Mouse (Mus musculus) 416B (cell line): ENCODE measurements at regions not wholly inside any gene's neighbourhood (a gene's known extent, or its start where the extent isn't known, plus 50 kb on each side); places are given as distances from the start of the nearest gene placed in this dataset.

Experiments
- DNase-seq: peaks from one replicate; pipeline ENCODE4 v3.0.0; 2011; ENCODE audit warnings: low read depth

GRCm38 (mm10) chr5:4248422-4248821 lies 56.3 kb downstream of the Mterf1b start:
- no peak for DNase-seq

GRCm38 (mm10) chr5:4254280-4254679 lies 62.1 kb downstream of the Mterf1b start:
- DNase-seq, result peak; percentile 26

DNA sequence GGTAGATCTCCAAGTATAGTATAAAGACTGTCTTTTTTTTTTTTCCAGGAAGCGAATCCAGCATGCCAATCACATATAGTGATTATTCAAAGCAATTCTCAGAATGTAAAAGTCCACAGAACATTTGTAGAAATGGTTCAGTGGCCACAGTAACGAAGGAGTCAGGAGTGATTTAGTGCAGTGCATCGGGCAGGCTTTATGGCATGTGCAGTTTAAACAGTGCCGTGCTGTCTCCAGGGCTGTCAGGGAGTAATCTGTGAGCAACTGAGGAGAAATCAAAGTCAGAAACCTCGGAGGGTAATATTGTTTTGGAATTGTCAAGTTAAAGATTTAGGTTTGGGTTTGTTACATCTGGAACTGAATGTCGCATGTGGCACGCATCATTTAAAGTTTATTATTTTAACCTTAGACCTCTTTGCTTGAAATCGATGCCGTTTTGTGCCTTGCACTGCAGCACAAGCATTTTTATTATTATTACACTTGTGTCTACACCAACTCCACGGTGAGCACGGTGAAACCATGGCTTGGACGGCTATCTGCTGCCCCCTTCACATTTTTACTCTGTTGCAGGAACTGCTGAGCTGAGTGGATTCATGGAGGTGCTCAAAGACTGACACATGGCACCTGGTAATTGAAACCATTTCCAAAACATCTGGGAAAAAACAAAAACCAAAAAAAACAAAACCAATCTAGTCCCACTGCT lies 65.0 kb downstream of the Mterf1b start:
- DNase-seq, result no peak

GRCm38 (mm10) chr5:4259260-4259659 lies 67.1 kb downstream of the Mterf1b start:
- DNase-seq, result no peak

- DNase-seq, result no peak
These were observed 70.5 kb downstream of the Mterf1b start for GRCm38 (mm10) chr5:4262666-4263065.

DNA sequence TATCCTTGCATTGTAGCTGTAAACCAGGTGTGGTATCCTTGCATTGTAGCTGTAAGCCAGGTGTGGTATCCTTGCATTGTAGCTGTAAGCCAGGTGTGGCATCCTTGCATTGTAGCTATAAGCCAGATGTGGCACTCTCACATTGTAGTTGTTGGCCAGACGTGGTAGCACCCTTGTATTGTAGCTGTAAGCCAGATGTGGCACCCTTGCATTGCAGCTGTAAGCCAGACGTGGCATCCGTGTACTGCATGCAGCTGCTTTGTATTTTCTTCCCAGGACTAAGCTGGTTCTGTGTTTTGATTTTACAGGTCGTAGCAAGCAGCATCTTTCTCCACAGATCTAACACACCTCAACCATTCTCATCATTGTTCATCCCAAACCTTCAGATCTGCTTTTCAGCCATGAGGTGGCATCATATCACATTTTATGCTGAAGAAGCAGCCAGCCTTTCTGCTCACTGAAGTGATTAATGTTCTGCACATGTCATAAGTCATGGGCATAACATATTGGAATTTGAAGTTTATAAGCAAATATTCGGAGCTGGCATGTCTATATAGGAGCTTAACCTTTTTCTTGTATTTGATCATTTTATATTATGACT lies 71.5 kb downstream of the Mterf1b start:
- DNase-seq, result peak; percentile 42

- no peak for DNase-seq
These were observed 75.5 kb downstream of the Mterf1b start for GRCm38 (mm10) chr5:4267717-4268116.

GRCm38 (mm10) chr5:4273001-4273400 lies 80.8 kb downstream of the Mterf1b start:
- no peak for DNase-seq

GRCm38 (mm10) chr5:4303616-4304015 lies 111.4 kb downstream of the Mterf1b start:
- no peak for DNase-seq

GRCm38 (mm10) chr5:4304201-4304600 lies 112.0 kb downstream of the Mterf1b start:
- no peak for DNase-seq

GRCm38 (mm10) chr5:4308514-4308913 lies 116.3 kb downstream of the Mterf1b start:
- no peak for DNase-seq

GRCm38 (mm10) chr5:4311169-4311568 lies 119.0 kb downstream of the Mterf1b start:
- DNase-seq, result no peak

- no peak for DNase-seq
These were observed 119.4 kb downstream of the Mterf1b start for GRCm38 (mm10) chr5:4311599-4311998.

GRCm38 (mm10) chr5:4312675-4313074 lies 120.5 kb downstream of the Mterf1b start:
- no peak for DNase-seq

- DNase-seq, result no peak
These were observed 130.6 kb downstream of the Mterf1b start for GRCm38 (mm10) chr5:4322634-4323386.

GRCm38 (mm10) chr5:4323387-4323704 lies 131.2 kb downstream of the Mterf1b start:
- peak; percentile 6 for DNase-seq

- DNase-seq, result no peak
These were observed 133.6 kb downstream of the Mterf1b start for GRCm38 (mm10) chr5:4325813-4326212.

DNA sequence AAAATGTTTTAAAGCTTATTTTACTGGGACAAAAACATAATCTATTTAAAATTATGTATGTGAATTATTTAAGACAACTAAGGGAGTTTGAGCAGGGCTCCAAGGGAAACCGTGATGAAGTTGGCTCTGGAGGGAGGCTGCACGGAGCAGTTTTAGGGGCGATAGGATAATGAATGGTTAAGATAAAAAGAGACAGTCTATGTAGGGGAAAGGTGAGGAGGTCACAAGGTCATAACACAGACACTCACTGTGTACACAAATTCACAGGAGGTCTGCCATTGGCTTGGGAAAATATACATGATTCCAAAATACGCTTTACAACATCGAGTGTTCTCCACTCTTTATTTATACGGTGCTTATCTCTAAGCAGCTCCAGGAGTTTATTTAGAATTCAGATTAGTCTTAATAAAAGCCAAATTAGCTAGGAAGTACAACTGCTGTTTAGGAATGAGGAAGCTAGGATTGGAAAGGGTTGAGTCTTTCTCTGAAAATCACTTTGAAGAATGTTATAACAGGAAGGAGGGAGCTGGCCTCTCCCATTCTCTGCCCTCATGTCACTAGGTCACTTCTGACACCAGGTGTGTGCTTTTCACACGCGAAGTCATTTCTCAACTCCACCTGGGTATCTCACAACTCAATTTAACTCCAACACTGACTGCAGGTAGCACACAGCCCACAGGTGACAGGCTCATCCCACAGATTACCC lies 134.3 kb downstream of the Mterf1b start:
- no peak for DNase-seq

DNA sequence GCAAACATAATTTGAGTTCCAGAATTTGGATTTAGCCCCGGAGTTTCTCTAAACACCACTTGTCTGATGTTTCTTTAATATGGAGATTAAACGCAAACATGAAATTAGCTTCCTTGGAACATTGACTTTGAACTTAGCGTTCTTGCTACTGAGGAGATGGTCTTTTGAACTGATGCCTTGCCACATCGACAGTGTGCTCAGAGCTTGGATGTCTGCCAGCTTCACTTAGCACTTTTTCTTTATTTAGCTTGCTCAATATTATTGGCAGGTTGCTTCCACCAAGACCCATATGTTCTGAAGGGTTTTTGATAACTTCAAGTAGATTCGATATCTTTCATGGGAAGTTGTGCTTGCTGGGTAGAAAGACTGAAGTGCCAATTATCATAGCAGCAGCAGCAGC lies 143.5 kb downstream of the Mterf1b start:
- DNase-seq, result peak; percentile 20

DNA sequence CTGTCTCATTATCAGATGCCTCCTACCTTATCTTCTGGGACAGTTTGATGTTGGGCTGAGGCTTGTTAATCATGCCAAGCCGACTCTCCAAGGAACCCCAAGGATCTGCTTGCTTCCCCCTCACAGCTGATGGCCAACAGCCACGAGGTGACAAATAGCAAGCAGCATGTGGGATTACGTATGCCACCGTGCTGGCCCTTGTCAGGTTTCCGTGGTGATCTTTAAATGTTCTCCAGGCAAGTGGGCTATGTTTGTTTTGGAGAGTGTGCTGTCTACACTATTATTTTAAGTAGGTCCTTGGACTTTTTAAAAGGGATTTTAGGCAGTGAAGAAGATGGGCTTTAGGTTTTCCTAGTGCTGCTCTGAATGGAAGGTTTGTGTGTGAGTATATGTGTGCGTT lies 149.8 kb downstream of the Mterf1b start:
- DNase-seq, result no peak

GRCm38 (mm10) chr5:4344458-4344857 lies 152.3 kb downstream of the Mterf1b start:
- DNase-seq, result peak; percentile 87

DNA sequence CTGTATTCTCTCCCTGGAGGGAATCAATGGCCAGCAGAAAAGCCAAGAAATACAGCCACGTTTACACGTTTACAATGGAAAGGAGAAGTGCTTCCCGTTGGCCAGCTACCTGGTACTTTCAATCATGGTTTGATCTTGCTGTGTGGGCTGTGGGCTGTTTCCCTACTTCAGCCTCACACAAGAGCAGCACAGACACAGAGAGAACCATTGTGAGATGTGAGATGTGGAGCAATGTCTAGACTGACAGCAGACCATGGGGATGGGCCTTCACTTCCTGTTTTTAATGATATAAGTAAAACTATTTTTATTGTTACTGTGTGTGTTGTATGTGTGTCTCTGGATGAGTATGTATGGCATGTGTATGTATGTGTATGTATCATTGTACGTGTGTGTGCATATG lies 156.2 kb downstream of the Mterf1b start:
- DNase-seq, result no peak

- DNase-seq, result no peak
These were observed 157.8 kb downstream of the Mterf1b start for GRCm38 (mm10) chr5:4349943-4350342.
